Mouse (Mus musculus): ENCODE measurements around the gene Sf3b3.
"Not testable (repeated sequence)": the region's sequence is repeated elsewhere in the genome, so short reads cannot be mapped to it uniquely, and the experiment has no call there.

Gene Sf3b3

GRCm38 (mm10) chr8:110808495-110809472 lies 37.8 kb downstream of the Sf3b3 start:
- no peak for DNase-seq (ENCODE audit: low read depth, low spot score)

- no peak for DNase-seq (ENCODE audit: low read depth, low spot score)
Observed at GRCm38 (mm10) chr8:110806146-110806545, 40.4 kb downstream of the Sf3b3 start.

GRCm38 (mm10) chr8:110805669-110806068 lies 40.9 kb downstream of the Sf3b3 start, which contains the start of gene Il34:
Gene Il34 (minus strand): TSS chr8:110805924.
- no peak for DNase-seq (ENCODE audit: low read depth, low spot score)

- DNase-seq (ENCODE audit: low read depth, low spot score) = no peak
Observed at GRCm38 (mm10) chr8:110804825-110805514, 41.6 kb downstream of the Sf3b3 start.

- no peak for DNase-seq (ENCODE audit: low read depth, low spot score)
Observed at GRCm38 (mm10) chr8:110803856-110804255, 42.7 kb downstream of the Sf3b3 start.

- no peak for DNase-seq (ENCODE audit: low read depth, low spot score)
Observed at GRCm38 (mm10) chr8:110802988-110803387, 43.6 kb downstream of the Sf3b3 start.

- no peak for DNase-seq (ENCODE audit: low read depth, low spot score)
Observed at GRCm38 (mm10) chr8:110797086-110797485, 49.5 kb downstream of the Sf3b3 start.

GRCm38 (mm10) chr8:110794363-110794965 lies 52.1 kb downstream of the Sf3b3 start:
- DNase-seq (ENCODE audit: low read depth, low spot score) = no peak

- DNase-seq (ENCODE audit: low read depth, low spot score) = no peak
Observed at GRCm38 (mm10) chr8:110793936-110794335, 52.7 kb downstream of the Sf3b3 start.

GRCm38 (mm10) chr8:110793511-110793910 lies 53.1 kb downstream of the Sf3b3 start:
- no peak for DNase-seq (ENCODE audit: low read depth, low spot score)

- no peak for DNase-seq (ENCODE audit: low read depth, low spot score)
Observed at GRCm38 (mm10) chr8:110792574-110793200, 53.9 kb downstream of the Sf3b3 start.

- no peak for DNase-seq (ENCODE audit: low read depth, low spot score)
Observed at GRCm38 (mm10) chr8:110791164-110791563, 55.4 kb downstream of the Sf3b3 start.

- no peak for DNase-seq (ENCODE audit: low read depth, low spot score)
Observed at GRCm38 (mm10) chr8:110790270-110790669, 56.3 kb downstream of the Sf3b3 start.

GRCm38 (mm10) chr8:110789571-110789970 lies 57.0 kb downstream of the Sf3b3 start:
- no peak for DNase-seq (ENCODE audit: low read depth, low spot score)

- no peak for DNase-seq (ENCODE audit: low read depth, low spot score)
Observed at GRCm38 (mm10) chr8:110788981-110789380, 57.6 kb downstream of the Sf3b3 start.

GRCm38 (mm10) chr8:110787411-110787954 lies 59.1 kb downstream of the Sf3b3 start:
- DNase-seq (ENCODE audit: low read depth, low spot score) = no peak

GRCm38 (mm10) chr8:110786934-110787333 lies 59.7 kb downstream of the Sf3b3 start:
- DNase-seq (ENCODE audit: low read depth, low spot score) = no peak

GRCm38 (mm10) chr8:110786501-110786900 lies 60.1 kb downstream of the Sf3b3 start:
- not testable (repeated sequence) for DNase-seq (ENCODE audit: low read depth, low spot score)

- no peak for DNase-seq (ENCODE audit: low read depth, low spot score)
Observed at GRCm38 (mm10) chr8:110785366-110785765, 61.2 kb downstream of the Sf3b3 start.

- no peak for DNase-seq (ENCODE audit: low read depth, low spot score)
Observed at GRCm38 (mm10) chr8:110779924-110780718, 66.5 kb downstream of the Sf3b3 start.
